Mouse (Mus musculus): Measurements from ENCODE around the gene Pax2.

DNA sequence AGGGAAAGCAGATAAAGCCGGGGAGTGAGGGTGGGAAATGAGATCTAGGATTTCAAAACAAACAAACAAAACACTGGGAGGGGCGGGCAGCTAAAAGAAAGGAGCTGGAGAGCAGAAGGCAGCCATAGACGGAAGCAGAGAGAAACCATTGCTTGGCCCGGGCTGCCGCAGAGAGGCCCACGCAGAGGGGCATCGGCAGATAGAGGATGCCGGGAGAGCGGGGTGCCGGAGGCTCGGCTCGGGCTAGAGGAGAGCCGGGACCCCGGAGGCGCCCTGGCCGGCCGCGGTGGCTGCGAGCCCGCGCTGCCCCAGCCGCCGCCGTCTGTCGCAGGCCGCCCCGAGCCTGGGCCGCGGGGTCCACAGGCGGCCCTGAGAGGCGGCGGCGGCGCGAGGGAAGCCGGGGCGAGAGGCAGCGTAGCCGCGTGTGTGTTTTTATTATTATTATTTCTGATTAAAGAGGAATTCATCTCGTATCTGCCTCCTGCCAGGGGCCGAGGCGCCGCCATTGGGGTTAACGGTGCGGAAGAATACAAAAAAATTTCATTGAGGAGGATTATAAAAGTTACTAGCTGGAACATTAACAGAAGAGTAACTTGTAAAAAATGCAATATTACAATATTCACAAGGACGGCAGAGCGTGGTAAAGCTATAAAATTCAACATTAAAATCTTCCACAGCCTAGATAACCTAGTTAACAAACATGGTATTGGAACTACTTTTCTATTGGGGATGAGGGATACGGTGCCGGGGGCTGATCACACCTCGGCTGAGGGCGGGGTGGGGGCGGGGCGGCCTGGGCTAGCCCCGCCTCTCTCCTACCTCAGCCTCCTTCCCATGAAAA, 29.7 kb upstream of the Pax2 start:
- TF ChIP-seq CTCF (IDR thresholded peaks at IDR 0.05; ENCODE audit: extremely low read depth, insufficient read depth, insufficient read length, insufficient replicate concordance) (no peak), POLR2A (IDR thresholded peaks at IDR 0.05; ENCODE audit: low read depth, low read length) (no peak)

All from spleen, adult 2 months (tissue).